Mouse (Mus musculus) limb, embryonic 15.5 days (tissue): Measurements from ENCODE around the gene Gucy1b2. TPM values are rescaled to one million over a fixed set of nuclear protein-coding genes. Genes with fewer than 3 reads are reported as not detected.

ENCODE experiments used
- ATAC-seq: fragments of 200-750 bp; cut with Nextera tagmentation; 2 replicates; pipeline ENCODE4 v1.8.0; 2017; ENCODE audit warnings: low read depth, moderate TSS enrichment; ENCODE audit not compliant: insufficient number of reproducible peaks, low FRiP score, low TSS enrichment
- H3K27ac ChIP-seq: fragments of 300-500 bp; sonication (generic); 2 replicates; pipeline ENCODE4 v1.5.1; 2015; ENCODE audit warnings: moderate library complexity, mild to moderate bottlenecking, inconsistent platforms
- H3K27me3 ChIP-seq: fragments of 300-500 bp; sonication (generic); 2 replicates; pipeline ENCODE4 v1.6.1; 2015; ENCODE audit warnings: inconsistent platforms
- H3K36me3 ChIP-seq: fragments of 300-500 bp; sonication (generic); 2 replicates; pipeline ENCODE4 v1.6.1; 2015; ENCODE audit warnings: inconsistent platforms
- H3K4me1 ChIP-seq: fragments of 300-500 bp; sonication (generic); 2 replicates; pipeline ENCODE4 v1.6.1; 2015; ENCODE audit warnings: inconsistent platforms
- H3K4me2 ChIP-seq: fragments of 300-500 bp; sonication (generic); 2 replicates; pipeline ENCODE4 v1.6.1; 2015; ENCODE audit warnings: mild to moderate bottlenecking, inconsistent platforms
- H3K4me3 ChIP-seq: fragments of 300-500 bp; sonication (generic); 2 replicates; pipeline ENCODE4 v1.5.1; 2015; ENCODE audit warnings: mild to moderate bottlenecking, inconsistent platforms
- H3K9ac ChIP-seq: fragments of 300-500 bp; sonication (generic); 2 replicates; pipeline ENCODE4 v1.6.1; 2015; ENCODE audit warnings: inconsistent platforms
- H3K9me3 ChIP-seq: fragments of 300-500 bp; sonication (generic); 2 replicates; pipeline ENCODE4 v1.6.1; 2016; ENCODE audit warnings: inconsistent platforms
- WGBS: fragments of 180-500 bp; shearing (Covaris S2); methylation state at CpG from one replicate; pipeline ENCODE4 v1.1.7; 2015; 5-methylcytosine and 5-hydroxymethylcytosine counted together
- polyA plus RNA-seq: library from polyadenylated mRNA; unstranded; fragments of >200 nt; fragmentation: Nextera tagmentation; extraction: Ambion mirVana; gene quantifications from 2 replicates; pipeline ENCODE4 v1.2.1, GENCODE M21; 2015

The Gucy1b2 gene
- polyA plus RNA-seq, 1 experiment from 2014 or later, result 0.09 TPM

GRCm38 (mm10) chr14:62442971-62443370 lies 13.1 kb downstream of the Gucy1b2 start:
- no peaks in the 10 kb centered on the region for H3K36me3 ChIP-seq
- no peaks in the 10 kb centered on the region for H3K27me3 ChIP-seq
- 55% methylated on average over 1 of the region's 1 CpGs for WGBS
- H3K9ac ChIP-seq, result no peak overlapping the region
- H3K27ac ChIP-seq, result no peak overlapping the region
- H3K4me1 ChIP-seq, result no peaks in the 10 kb centered on the region
- no peak for ATAC-seq
- H3K9me3 ChIP-seq, result no peaks in the 10 kb centered on the region
- no peak overlapping the region for H3K4me2 ChIP-seq
- no peak overlapping the region for H3K4me3 ChIP-seq

DNA sequence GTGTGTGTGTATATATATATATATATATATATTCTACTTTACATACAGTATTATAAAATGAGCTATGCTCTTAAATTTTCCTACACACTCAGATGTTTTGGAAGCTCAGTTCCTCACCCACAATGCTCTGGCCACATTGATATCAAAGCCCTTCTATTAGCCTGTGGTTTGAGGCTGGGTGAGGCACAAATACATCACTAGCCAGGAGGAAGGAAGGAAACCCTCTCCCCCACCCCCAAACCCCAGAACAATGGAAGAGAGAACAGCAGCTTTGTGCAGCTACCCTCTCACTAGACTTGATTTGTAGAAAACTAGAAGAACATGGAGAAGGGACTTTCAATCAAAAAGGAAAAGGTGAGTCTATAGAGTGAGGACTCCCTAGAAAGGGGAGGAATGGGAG lies 16.1 kb downstream of the Gucy1b2 start:
- no peaks in the 10 kb centered on the region for H3K9me3 ChIP-seq
- no peaks in the 10 kb centered on the region for H3K27me3 ChIP-seq
- no peaks in the 10 kb centered on the region for H3K4me1 ChIP-seq
- no peak overlapping the region for H3K27ac ChIP-seq
- no peak overlapping the region for H3K9ac ChIP-seq
- H3K36me3 ChIP-seq, result no peaks in the 10 kb centered on the region
- H3K4me3 ChIP-seq, result no peak overlapping the region
- ATAC-seq, result no peak
- no peak overlapping the region for H3K4me2 ChIP-seq

DNA sequence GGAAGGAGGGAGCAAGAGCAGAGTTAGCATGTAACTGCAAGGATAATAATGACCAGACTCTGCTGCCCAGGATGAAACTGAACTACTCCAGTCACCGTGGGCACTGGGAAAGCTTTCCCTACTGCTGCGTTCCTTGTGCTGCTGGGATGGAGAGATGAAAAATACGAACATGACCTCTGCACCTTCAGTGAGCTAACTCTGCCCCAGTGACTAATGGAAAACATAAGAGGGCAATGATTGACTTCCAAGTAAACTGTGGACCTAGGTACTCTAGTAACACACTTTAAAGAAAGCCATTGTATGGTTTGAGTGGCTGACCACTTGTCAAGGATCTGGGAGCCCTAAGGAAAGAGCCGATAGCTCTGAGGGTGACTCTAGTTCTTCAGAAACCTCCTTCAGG lies 17.9 kb downstream of the Gucy1b2 start:
- 78% methylated on average over 4 of the region's 4 CpGs for WGBS
- no peak for ATAC-seq
- H3K4me1 ChIP-seq, result no peaks in the 10 kb centered on the region

GRCm38 (mm10) chr14:62437806-62438205 lies 18.3 kb downstream of the Gucy1b2 start:
- Histone ChIP-seq H3K9me3 (no peaks in the 10 kb centered on the region), H3K27ac (no peak overlapping the region), H3K9ac (no peak overlapping the region), H3K4me2 (no peak overlapping the region), H3K4me1 (no peaks in the 10 kb centered on the region), H3K4me3 (no peak overlapping the region), H3K27me3 (no peaks in the 10 kb centered on the region), H3K36me3 (no peaks in the 10 kb centered on the region)
- no peak for ATAC-seq
- 92% methylated on average over 2 of the region's 2 CpGs for WGBS

More for the DNA sequence above, 17.9 kb downstream of the Gucy1b2 start:
- Histone ChIP-seq H3K9me3 (no peaks in the 10 kb centered on the region), H3K36me3 (no peaks in the 10 kb centered on the region), H3K27ac (no peak overlapping the region), H3K27me3 (no peaks in the 10 kb centered on the region), H3K4me2 (no peak overlapping the region), H3K4me3 (no peak overlapping the region), H3K9ac (no peak overlapping the region)

GRCm38 (mm10) chr14:62425277-62425691 lies 30.8 kb downstream of the Gucy1b2 start:
- Histone ChIP-seq H3K9ac (no peak overlapping the region), H3K4me1 (no peaks in the 10 kb centered on the region), H3K36me3 (no peaks in the 10 kb centered on the region), H3K4me3 (no peak overlapping the region), H3K9me3 (no peaks in the 10 kb centered on the region), H3K27me3 (no peaks in the 10 kb centered on the region), H3K27ac (no peak overlapping the region), H3K4me2 (no peak overlapping the region)
- ATAC-seq, result no peak
- 55% methylated on average over 2 of the region's 2 CpGs for WGBS

DNA sequence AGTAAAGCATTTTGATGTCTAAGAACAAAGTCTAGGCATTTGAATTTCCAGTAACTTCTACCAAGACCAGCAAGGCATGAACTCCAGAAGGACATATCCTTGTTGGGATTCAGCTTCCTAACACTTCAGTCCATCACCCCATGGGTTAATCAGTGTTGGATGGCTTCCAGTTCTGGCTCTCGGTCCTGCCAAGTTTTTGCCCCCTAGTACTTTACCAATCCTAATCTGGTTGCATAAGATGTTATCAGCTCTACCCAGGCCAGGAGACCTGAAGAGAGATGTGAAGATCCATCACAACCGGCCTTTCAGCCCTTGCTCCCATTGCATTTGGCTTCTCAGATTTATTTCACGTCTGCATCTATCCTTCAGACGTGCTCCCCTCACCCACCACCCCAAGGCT lies 33.8 kb downstream of the Gucy1b2 start:
- 66% methylated on average over 4 of the region's 4 CpGs for WGBS

DNA sequence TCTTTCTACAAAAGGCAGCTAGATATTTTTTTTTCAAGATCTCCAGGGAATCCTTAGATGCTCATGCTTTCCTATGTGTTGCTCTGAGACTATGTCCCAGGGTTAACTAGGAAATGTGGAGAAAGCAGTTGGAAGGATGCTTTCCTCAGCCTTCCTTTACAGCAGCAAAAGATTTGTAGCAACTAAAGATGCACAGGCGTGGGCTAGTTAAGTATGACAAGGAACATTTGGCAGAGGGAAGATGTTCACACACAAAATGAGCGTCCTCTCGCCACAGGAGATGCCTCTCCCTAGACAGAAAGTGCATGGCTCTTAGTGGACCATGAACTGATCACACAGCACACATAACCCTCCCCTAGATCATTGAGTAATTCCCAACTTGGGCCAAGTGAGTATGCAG lies 38.6 kb downstream of the Gucy1b2 start:
- WGBS, result 79% methylated on average over 3 of the region's 3 CpGs
- peaks cover 4% of the 10 kb centered on the region; the same call in 1 of the 2 replicates for H3K4me1 ChIP-seq
- H3K9me3 ChIP-seq, result no peaks in the 10 kb centered on the region
- H3K27me3 ChIP-seq, result no peaks in the 10 kb centered on the region
- H3K27ac ChIP-seq, result no peak overlapping the region
- H3K4me2 ChIP-seq, result no peak overlapping the region
- H3K4me3 ChIP-seq, result no peak overlapping the region
- H3K36me3 ChIP-seq, result no peaks in the 10 kb centered on the region
- no peak overlapping the region for H3K9ac ChIP-seq
- no peak for ATAC-seq

More for the DNA sequence above, 33.8 kb downstream of the Gucy1b2 start:
- Histone ChIP-seq H3K4me2 (no peak overlapping the region), H3K27ac (no peak overlapping the region), H3K4me3 (no peak overlapping the region), H3K27me3 (no peaks in the 10 kb centered on the region), H3K4me1 (no peaks in the 10 kb centered on the region), H3K9ac (no peak overlapping the region), H3K9me3 (no peaks in the 10 kb centered on the region), H3K36me3 (no peaks in the 10 kb centered on the region)
- ATAC-seq, result no peak

DNA sequence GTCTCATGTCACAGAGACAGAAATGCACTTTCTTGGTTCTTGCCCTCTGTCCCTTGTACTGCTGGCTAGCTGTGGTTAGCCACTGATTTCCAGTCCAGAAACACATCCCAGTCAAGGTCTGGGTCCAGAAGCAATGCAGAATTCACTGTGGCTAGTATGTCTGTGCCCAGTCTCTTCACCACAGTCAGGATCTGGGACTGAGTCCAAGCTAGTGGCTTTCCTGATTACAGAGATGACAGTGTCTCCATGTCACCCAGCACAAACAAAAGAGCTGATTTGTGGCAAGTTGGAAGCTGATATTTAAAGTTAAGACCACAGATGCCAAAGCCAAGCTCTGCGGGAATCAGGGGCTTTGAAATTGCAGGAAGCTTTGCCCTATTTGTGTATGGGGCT lies 39.4 kb downstream of the Gucy1b2 start:
- Histone ChIP-seq H3K4me1 (peaks cover 4% of the 10 kb centered on the region; the same call in 1 of the 2 replicates), H3K27me3 (no peaks in the 10 kb centered on the region), H3K27ac (no peak overlapping the region), H3K9ac (no peak overlapping the region), H3K4me3 (no peak overlapping the region), H3K9me3 (no peaks in the 10 kb centered on the region), H3K4me2 (no peak overlapping the region), H3K36me3 (no peaks in the 10 kb centered on the region)
- 39% methylated on average over 1 of the region's 1 CpGs for WGBS
- ATAC-seq, result no peak

DNA sequence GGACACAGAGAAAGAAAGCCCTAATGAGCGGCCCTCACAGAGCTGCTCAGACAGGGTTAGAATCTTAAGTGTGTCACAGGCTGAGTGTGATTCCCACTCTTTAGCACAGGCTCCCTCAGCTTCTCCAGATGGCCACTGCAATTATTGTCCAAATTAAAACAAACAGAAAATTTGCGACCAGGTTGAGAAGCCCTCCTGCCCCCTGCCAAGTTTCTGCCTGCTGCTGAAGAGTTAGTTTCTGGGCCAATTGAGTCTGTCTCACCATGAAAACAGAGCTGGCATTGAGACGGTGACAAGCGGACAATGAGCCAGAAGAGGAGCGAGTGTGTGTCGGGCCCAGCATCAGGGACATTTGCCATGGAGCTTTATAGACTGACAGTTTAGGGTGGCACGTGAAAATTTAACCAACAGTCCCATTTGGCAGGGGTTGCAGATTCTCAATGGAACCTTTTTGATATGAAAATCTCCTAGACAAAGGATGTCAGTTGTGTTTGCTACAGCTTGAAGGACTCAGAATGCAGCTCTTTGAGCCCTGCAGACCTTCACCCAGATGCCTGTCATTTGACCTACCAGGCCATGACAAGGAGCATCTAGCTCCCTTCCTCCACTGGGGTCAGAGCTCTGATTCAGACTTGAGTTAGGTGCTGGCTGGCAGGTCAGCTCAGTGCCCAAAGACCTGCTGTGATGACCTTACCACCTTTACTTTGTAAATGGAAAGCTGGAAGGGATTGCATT lies 39.9 kb downstream of the Gucy1b2 start:
- WGBS, result 63% methylated on average over 7 of the region's 7 CpGs
- no peaks in the 10 kb centered on the region for H3K27me3 ChIP-seq

DNA sequence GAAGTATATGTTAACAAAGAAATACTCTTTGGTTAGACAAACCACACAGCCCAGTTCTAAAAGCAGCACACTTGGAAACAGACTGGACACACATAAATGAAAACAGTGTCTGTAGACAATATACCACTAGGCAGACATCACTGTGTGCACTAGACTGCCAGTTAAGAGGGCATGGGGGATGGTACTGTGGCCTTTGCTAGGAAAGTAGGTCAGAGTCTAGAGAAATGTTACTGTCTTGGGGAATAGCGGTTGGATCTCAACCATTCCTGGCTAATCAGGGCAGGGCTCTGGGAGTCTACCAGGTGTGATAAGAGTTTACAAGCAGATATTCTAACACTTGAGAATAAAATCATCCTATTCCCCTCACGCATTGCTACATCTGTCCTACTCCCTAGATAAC lies 60.7 kb downstream of the Gucy1b2 start:
- H3K9ac ChIP-seq, result no peak overlapping the region
- H3K9me3 ChIP-seq, result no peaks in the 10 kb centered on the region
- no peak overlapping the region for H3K27ac ChIP-seq
- no peaks in the 10 kb centered on the region for H3K36me3 ChIP-seq
- H3K27me3 ChIP-seq, result no peaks in the 10 kb centered on the region
- no peak overlapping the region for H3K4me3 ChIP-seq
- WGBS, result 89% methylated on average over 2 of the region's 2 CpGs
- H3K4me2 ChIP-seq, result no peak overlapping the region
- H3K4me1 ChIP-seq, result peaks cover 13% of the 10 kb centered on the region
- ATAC-seq, result no peak

More for the DNA sequence above, 39.9 kb downstream of the Gucy1b2 start:
- Histone ChIP-seq H3K36me3 (no peaks in the 10 kb centered on the region), H3K4me2 (no peak overlapping the region), H3K27ac (no peak overlapping the region), H3K4me3 (no peak overlapping the region), H3K9me3 (no peaks in the 10 kb centered on the region), H3K9ac (no peak overlapping the region), H3K4me1 (peaks cover 4% of the 10 kb centered on the region; the same call in 1 of the 2 replicates)
- ATAC-seq, result no peak

- no peak for ATAC-seq
- WGBS, result 59% methylated on average over 4 of the region's 4 CpGs
- Histone ChIP-seq H3K9ac (no peak overlapping the region), H3K27ac (no peak overlapping the region), H3K4me2 (no peak overlapping the region), H3K27me3 (no peaks in the 10 kb centered on the region), H3K36me3 (no peaks in the 10 kb centered on the region), H3K4me1 (peaks cover 18% of the 10 kb centered on the region), H3K9me3 (no peaks in the 10 kb centered on the region), H3K4me3 (no peak overlapping the region)
These were observed 63.3 kb downstream of the Gucy1b2 start for GRCm38 (mm10) chr14:62392754-62393153.

GRCm38 (mm10) chr14:62389729-62390536 lies 66.2 kb downstream of the Gucy1b2 start:
- Histone ChIP-seq H3K27ac (no peak overlapping the region; the same call in 1 of the 2 replicates), H3K27me3 (no peaks in the 10 kb centered on the region), H3K4me3 (no peak overlapping the region), H3K4me1 (peaks cover 16% of the 10 kb centered on the region), H3K9me3 (no peaks in the 10 kb centered on the region), H3K9ac (no peak overlapping the region), H3K4me2 (no peak overlapping the region), H3K36me3 (no peaks in the 10 kb centered on the region)
- WGBS, result 62% methylated on average over 9 of the region's 9 CpGs
- ATAC-seq, result peak; percentile 69; the same call in 1 of the 2 replicates
